Mouse (Mus musculus) liver, adult 2 months (tissue): ENCODE measurements around the gene Gm614.

ENCODE experiments used
- CTCF ChIP-seq: fragments of 200-500 bp; IDR thresholded peaks from 2 replicates; pipeline ENCODE4 v1.5.1; 2011; ENCODE audit warnings: low read depth, low read length, control low read depth
- POLR2A ChIP-seq: fragments of 200-500 bp; IDR thresholded peaks from 2 replicates; pipeline ENCODE4 v1.6.1; 2011; ENCODE audit warnings: low read length, control low read depth; ENCODE audit not compliant: insufficient read depth; ENCODE audit errors: extremely low read depth

DNA sequence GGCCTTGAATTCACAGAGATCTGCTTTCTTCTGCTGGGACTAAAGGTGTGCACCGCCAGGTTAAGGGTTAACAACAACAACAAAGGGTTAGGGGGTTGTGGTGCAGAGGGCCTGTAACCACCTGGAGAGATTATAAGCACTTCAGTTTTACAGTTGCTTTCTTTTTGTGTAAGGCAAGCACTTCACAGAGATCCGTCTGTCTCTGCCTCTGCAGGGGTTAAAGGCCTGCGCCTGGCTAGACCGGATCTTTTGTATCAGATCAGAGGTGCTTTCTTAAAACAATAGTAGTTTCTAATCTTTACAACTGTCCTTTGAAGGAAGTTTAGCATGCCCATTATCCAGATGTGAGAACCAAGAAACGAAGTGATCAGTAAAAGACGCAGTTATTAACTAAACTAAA is 9.6 kb upstream of the Gm614 start:
- no peak for TF ChIP-seq CTCF
- no peak for TF ChIP-seq POLR2A
